Mouse (Mus musculus): ENCODE results near the gene Olfr786. TPM values are rescaled to one million over a fixed set of nuclear protein-coding genes. Genes with fewer than 3 reads are reported as not detected.

Olfr786 gene
- polyA plus RNA-seq (2012) = not detected in 2 replicates

DNA sequence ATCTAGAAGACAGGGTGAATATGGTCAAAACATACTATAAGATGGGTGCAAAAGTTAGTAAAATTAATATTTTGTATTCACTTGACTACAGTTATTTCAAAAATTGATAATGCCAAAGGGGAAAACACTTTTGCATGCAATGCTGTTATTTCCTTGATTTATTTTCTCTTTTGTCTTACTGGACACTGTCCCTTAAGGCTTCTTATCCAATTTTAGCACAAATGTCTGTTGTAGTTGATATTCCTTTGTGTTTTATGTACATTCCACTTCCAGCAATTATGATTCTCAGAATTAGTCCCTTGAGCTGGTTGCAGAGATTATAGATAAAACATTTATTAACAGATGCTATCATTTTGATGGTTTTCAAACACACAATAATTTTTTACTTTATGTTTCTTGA, at the start of gene Olfr786:
Olfr786 (plus strand) TSS at position 301 of the 400 bp plus-strand sequence.
- no peak for TF ChIP-seq GATA1 (IDR thresholded peaks at IDR 0.05; ENCODE audit: low read length)

DNA sequence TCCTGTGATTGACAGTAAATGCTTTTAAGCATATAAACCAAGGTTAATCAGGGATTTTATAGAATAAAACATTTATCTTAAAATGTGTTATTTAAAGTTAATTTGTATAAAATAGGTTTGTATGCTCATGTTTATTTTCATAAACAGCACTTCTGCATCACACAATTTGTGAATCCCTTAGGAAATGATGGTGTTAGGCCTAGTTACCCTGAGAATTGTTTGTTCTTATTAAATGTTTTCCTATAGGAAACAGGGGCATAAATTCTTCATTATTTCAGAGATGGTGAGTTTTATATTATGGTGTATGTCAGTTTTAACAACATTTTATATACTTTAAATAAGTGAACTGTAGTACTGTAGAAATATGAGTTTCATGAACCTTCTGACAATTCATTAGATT, 43.3 kb upstream of the Olfr786 start, which contains the start of gene Olfr784:
Olfr784 (plus strand) TSS at position 301 of the 400 bp plus-strand sequence.
- no peak for TF ChIP-seq GATA1 (IDR thresholded peaks at IDR 0.05; ENCODE audit: low read length)

DNA sequence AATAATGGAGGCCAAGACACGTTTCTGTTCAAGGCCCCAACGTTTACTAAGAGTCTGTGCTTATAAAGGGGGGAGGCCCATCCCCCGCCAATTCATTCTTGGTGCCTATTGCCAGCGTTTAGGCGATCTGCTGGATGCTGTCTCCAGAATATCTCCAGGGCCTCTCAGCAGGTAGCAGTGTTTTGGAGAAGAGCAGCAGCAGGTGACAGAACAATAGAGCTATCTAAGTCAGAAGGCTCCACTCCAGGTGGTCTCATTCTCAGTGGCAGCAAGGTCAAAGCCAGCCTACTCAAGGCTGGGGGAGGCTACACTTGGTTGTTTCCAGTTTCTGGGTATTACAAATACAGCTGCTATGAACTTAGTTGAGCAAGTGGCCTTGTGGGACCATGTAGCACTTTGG, 26.2 kb upstream of the Olfr786 start:
- no peak for TF ChIP-seq GATA1 (IDR thresholded peaks at IDR 0.05; ENCODE audit: low read length)

DNA sequence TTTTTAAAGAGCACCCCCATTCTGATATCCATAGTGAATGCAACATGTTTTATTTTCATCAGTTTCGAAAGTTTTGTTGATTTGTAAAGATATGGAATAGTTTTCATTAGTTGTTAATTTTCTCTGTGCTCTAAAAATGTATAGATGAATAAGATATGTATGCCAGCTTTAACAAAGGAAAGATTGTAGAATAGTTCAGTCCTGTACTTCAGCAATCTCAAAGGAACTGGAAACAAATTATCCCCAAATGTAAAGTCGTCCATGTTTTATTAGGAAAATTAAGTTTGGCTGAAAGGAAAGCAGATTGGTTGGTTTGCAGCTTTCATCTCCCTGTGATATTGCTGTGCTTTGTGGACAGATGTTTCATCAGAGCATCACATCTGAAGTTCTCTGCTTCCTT, 22.0 kb upstream of the Olfr786 start, which contains the start of gene Olfr785:
Olfr785 (plus strand) TSS at position 301 of the 400 bp plus-strand sequence.
- no peak for TF ChIP-seq GATA1 (IDR thresholded peaks at IDR 0.05; ENCODE audit: low read length)

DNA sequence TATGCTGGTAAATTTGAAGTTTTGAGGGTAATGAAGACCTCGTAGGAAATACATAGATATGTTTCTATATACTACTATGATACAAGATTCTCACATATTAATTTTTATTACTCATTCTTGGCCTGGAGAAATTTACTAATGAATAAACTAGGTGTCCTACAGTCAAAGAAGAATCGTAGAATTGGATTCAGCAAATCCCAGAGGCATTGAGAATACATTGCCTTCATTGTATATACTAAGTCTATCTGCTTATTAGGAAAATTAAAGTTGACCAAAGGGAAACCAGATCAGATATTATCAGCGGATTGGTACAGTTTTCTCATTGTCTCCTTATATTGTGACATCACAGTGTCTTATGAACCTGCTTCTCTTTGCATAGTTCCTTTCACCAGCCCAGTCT, 34.5 kb downstream of the Olfr786 start, which contains the start of gene Olfr787:
Olfr787 (plus strand) TSS at position 301 of the 400 bp plus-strand sequence.
- TF ChIP-seq GATA1 (IDR thresholded peaks at IDR 0.05; ENCODE audit: low read length) = no peak

DNA sequence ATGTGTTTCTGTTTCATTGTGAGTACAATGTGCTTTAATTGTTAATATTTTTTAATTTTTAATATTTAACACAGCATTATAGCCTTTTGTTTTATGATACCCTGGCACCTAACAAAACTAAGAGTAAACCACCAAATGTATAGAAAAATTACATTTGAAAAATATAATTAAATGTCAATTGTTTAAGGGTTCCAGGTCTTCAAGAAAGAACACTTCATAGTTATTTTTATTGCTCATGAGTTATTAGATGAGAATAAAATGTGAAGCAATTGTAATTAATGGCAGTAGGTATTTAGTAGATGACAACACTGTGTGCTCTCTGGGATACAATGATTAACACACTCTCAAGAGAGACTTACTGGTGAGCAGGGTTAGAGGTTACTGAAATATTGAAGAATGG, 43.6 kb downstream of the Olfr786 start, which contains the start of gene Olfr788:
Olfr788 (plus strand) TSS at position 301 of the 400 bp plus-strand sequence.
- no peak for TF ChIP-seq GATA1 (IDR thresholded peaks at IDR 0.05; ENCODE audit: low read length)

DNA sequence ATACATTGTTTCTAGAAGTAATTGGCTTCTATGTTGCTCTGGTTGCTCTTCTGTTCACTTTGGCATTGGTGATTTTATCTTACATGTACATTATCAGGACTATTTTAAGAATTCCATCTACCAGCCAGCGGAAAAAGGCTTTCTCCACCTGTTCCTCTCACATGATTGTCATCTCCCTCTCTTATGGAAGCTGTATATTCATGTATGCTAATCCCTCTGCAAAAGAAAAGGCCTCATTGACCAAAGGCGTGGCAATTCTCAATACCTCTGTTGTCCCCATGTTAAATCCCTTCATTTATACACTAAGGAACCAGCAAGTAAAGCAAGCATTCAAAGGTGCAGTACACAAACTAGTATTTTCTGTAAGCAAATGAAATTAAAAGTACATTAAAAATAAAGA, 46.1 kb downstream of the Olfr786 start:
- TF ChIP-seq GATA1 (IDR thresholded peaks at IDR 0.05; ENCODE audit: low read length) = no peak

DNA sequence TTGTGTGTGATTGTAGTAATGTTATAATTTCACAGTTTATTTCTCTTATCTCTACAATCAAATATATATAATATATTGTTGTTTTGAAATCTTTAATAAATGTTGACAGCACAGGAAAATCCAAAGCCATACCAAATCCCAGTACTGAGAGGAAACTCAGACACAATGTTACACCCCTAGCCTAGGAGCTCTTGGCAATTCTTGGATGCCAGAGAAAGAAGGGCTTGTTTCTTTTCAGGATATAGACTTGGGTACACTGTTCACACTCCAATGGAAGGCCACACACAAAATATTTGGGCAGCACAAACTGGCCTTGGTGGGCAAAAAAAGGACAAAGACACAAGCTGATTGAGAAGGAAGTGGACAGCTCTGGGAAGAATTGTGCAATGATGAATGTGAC, 46.6 kb downstream of the Olfr786 start:
- TF ChIP-seq GATA1 (IDR thresholded peaks at IDR 0.05; ENCODE audit: low read length) = no peak

DNA sequence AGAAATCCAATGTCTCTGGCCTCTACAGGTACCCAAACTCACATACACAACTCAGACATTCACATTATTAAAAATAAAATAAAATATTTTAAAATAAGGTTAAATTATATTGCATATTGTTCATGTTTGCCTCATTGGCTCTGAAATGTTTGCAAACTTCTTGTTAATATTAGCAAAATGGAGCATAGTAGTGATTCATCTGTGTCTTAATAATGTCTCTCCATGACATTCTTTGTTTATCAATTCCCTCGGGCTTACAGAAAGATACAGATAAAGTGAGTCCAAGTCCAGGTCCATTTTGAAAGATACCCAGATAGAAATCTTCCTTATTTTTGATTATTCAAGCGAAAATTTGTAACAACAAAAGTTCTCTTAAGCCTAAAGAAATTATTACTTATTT, 57.3 kb downstream of the Olfr786 start, which contains the start of gene Olfr789:
Olfr789 (plus strand) TSS at position 301 of the 400 bp plus-strand sequence.
- TF ChIP-seq GATA1 (IDR thresholded peaks at IDR 0.05; ENCODE audit: low read length) = no peak

Other genes with a start within 250 kb of the Olfr786 start
- gene Olfr772, start 249.4 kb upstream of the Olfr786 start, polyA plus RNA-seq (2012) = not detected in 2 replicates
- gene Olfr773, start 239.9 kb upstream of the Olfr786 start, polyA plus RNA-seq (2012) = not detected in 2 replicates
- not detected in 2 replicates for gene Olfr774, start 191.1 kb upstream of the Olfr786 start, polyA plus RNA-seq (2012)
- gene Olfr775, start 178.9 kb upstream of the Olfr786 start, polyA plus RNA-seq (2012) = not detected in 2 replicates
- not detected in 2 replicates for gene Olfr776, start 168.2 kb upstream of the Olfr786 start, polyA plus RNA-seq (2012)
- not detected in 2 replicates for gene Olfr777, start 155.8 kb upstream of the Olfr786 start, polyA plus RNA-seq (2012)
- gene Olfr780, start 109.2 kb upstream of the Olfr786 start, polyA plus RNA-seq (2012) = not detected in 2 replicates
- not detected in 2 replicates for gene Olfr781, start 98.5 kb upstream of the Olfr786 start, polyA plus RNA-seq (2012)
- gene Olfr782, start 78.5 kb upstream of the Olfr786 start, polyA plus RNA-seq (2012) = not detected in 2 replicates
- not detected in 2 replicates for gene Olfr784, start 43.2 kb upstream of the Olfr786 start, polyA plus RNA-seq (2012)
- not detected in 2 replicates for gene Olfr785, start 21.9 kb upstream of the Olfr786 start, polyA plus RNA-seq (2012)
- gene Olfr787, start 34.6 kb downstream of the Olfr786 start, polyA plus RNA-seq (2012) = not detected in 2 replicates
- not detected in 2 replicates for gene Olfr788, start 43.7 kb downstream of the Olfr786 start, polyA plus RNA-seq (2012)
- gene Olfr789, start 57.4 kb downstream of the Olfr786 start, polyA plus RNA-seq (2012) = not detected in 2 replicates
- not detected in 2 replicates for gene Olfr790, start 71.2 kb downstream of the Olfr786 start, polyA plus RNA-seq (2012)
- gene Olfr791, start 94.5 kb downstream of the Olfr786 start, polyA plus RNA-seq (2012) = not detected in 2 replicates
- not detected in 2 replicates for gene Olfr792, start 111.9 kb downstream of the Olfr786 start, polyA plus RNA-seq (2012)
- not detected in 2 replicates for gene Olfr794, start 140.3 kb downstream of the Olfr786 start, polyA plus RNA-seq (2012)
- gene Olfr796, start 185.3 kb downstream of the Olfr786 start, polyA plus RNA-seq (2012) = not detected in 2 replicates
- gene Olfr798, start 200.6 kb downstream of the Olfr786 start, polyA plus RNA-seq (2012) = not detected in 2 replicates
- gene Olfr799, start 210.2 kb downstream of the Olfr786 start, polyA plus RNA-seq (2012) = not detected in 2 replicates
- gene Olfr800, start 230.4 kb downstream of the Olfr786 start, polyA plus RNA-seq (2012) = not detected in 2 replicates
- gene Olfr801, start 246.6 kb downstream of the Olfr786 start, polyA plus RNA-seq (2012) = not detected in 2 replicates

Data from G1E-ER4 (cell line).